Mouse (Mus musculus): Measurements from ENCODE around the gene Ahcy. TPM values are rescaled to one million over a fixed set of nuclear protein-coding genes. Genes with fewer than 3 reads are reported as not detected.
A peak's percentile ranks its signal among the peaks of the same experiment; 100 is the strongest.
"Not testable (repeated sequence)": the region's sequence is repeated elsewhere in the genome, so short reads cannot be mapped to it uniquely, and the experiment has no call there.

Ahcy gene
- polyA plus RNA-seq, 1 experiment from 2014 or later: 90.5 TPM

GRCm38 (mm10) chr2:155019673-155020072, 54.6 kb downstream of the Ahcy start:
- DNase-seq (ENCODE audit: low spot score) (peak; percentile 92), ATAC-seq (ENCODE audit: insufficient read depth, low FRiP score, low TSS enrichment) (peak; percentile 81)
- H3K4me3 ChIP-seq (ENCODE audit: low read depth, low read length): peak overlapping the region; percentile 37
- H3K27ac ChIP-seq (ENCODE audit: low read depth, low read length): peak overlapping the region; percentile 58
- peak overlapping the region; percentile 60 for H3K9ac ChIP-seq (ENCODE audit: low read length)
- no peaks in the 10 kb centered on the region for H3K4me1 ChIP-seq (ENCODE audit: control insufficient read depth, insufficient read depth, low read length)
- no peaks in the 10 kb centered on the region for H3K36me3 ChIP-seq (ENCODE audit: control insufficient read depth, insufficient read depth, low read length)
- under 1% methylated on average over 22 of the region's 22 CpGs for WGBS
- H3K9me3 ChIP-seq (ENCODE audit: control insufficient read depth, low read length): no peaks in the 10 kb centered on the region
- peak overlapping the region; percentile 79 for H3K4me2 ChIP-seq (ENCODE audit: low read depth)
- H3K27me3 ChIP-seq (ENCODE audit: control insufficient read depth, insufficient read depth, low read length): no peaks in the 10 kb centered on the region

- peak; percentile 92 for ATAC-seq (ENCODE audit: insufficient read depth, low FRiP score, low TSS enrichment)
- under 1% methylated on average over 38 of the region's 38 CpGs for WGBS
Measured at GRCm38 (mm10) chr2:155018762-155019641, 55.3 kb downstream of the Ahcy start.

GRCm38 (mm10) chr2:155018251-155018755, 56.0 kb downstream of the Ahcy start, which contains the start of gene Gm14226:
TSS of gene Gm14226 (plus strand) at chr2:155018266.
- not testable (repeated sequence) for H3K9me3 ChIP-seq (ENCODE audit: control insufficient read depth, low read length); DNase-seq (ENCODE audit: low spot score); H3K27me3 ChIP-seq (ENCODE audit: control insufficient read depth, insufficient read depth, low read length); H3K36me3 ChIP-seq (ENCODE audit: control insufficient read depth, insufficient read depth, low read length); ATAC-seq (ENCODE audit: insufficient read depth, low FRiP score, low TSS enrichment); H3K4me1 ChIP-seq (ENCODE audit: control insufficient read depth, insufficient read depth, low read length)
- WGBS: 2% methylated on average over 23 of the region's 26 CpGs
- Histone ChIP-seq H3K4me3 (ENCODE audit: low read depth, low read length) (peak within 1 kb of the TSS; percentile 37), H3K4me2 (ENCODE audit: low read depth) (peak within 1 kb of the TSS; percentile 79), H3K9ac (ENCODE audit: low read length) (peak within 1 kb of the TSS; percentile 60), H3K27ac (ENCODE audit: low read depth, low read length) (peak within 1 kb of the TSS; percentile 58)

More at GRCm38 (mm10) chr2:155018762-155019641, 55.3 kb downstream of the Ahcy start:
- H3K4me1 ChIP-seq (ENCODE audit: control insufficient read depth, insufficient read depth, low read length): no peaks in the 10 kb centered on the region
- H3K36me3 ChIP-seq (ENCODE audit: control insufficient read depth, insufficient read depth, low read length): no peaks in the 10 kb centered on the region
- peak overlapping the region; percentile 79 for H3K4me2 ChIP-seq (ENCODE audit: low read depth)
- DNase-seq (ENCODE audit: low spot score): peak; percentile 81
- no peaks in the 10 kb centered on the region for H3K9me3 ChIP-seq (ENCODE audit: control insufficient read depth, low read length)
- peak overlapping the region; percentile 58 for H3K27ac ChIP-seq (ENCODE audit: low read depth, low read length)
- H3K4me3 ChIP-seq (ENCODE audit: low read depth, low read length): peak overlapping the region; percentile 37
- no peaks in the 10 kb centered on the region for H3K27me3 ChIP-seq (ENCODE audit: control insufficient read depth, insufficient read depth, low read length)
- H3K9ac ChIP-seq (ENCODE audit: low read length): peak overlapping the region; percentile 60

- not testable (repeated sequence) for H3K36me3 ChIP-seq (ENCODE audit: control insufficient read depth, insufficient read depth, low read length); H3K9me3 ChIP-seq (ENCODE audit: control insufficient read depth, low read length); H3K27me3 ChIP-seq (ENCODE audit: control insufficient read depth, insufficient read depth, low read length); H3K4me1 ChIP-seq (ENCODE audit: control insufficient read depth, insufficient read depth, low read length); H3K27ac ChIP-seq (ENCODE audit: low read depth, low read length); H3K4me3 ChIP-seq (ENCODE audit: low read depth, low read length); H3K4me2 ChIP-seq (ENCODE audit: low read depth); H3K9ac ChIP-seq (ENCODE audit: low read length); DNase-seq (ENCODE audit: low spot score); ATAC-seq (ENCODE audit: insufficient read depth, low FRiP score, low TSS enrichment)
- 27% methylated on average over 6 of the region's 9 CpGs for WGBS
Measured at GRCm38 (mm10) chr2:155016751-155017150, 57.5 kb downstream of the Ahcy start.

GRCm38 (mm10) chr2:155012991-155013390, 61.3 kb downstream of the Ahcy start:
- ATAC-seq (ENCODE audit: insufficient read depth, low FRiP score, low TSS enrichment): no peak
- H3K9ac ChIP-seq (ENCODE audit: low read length): no peak overlapping the region
- H3K4me2 ChIP-seq (ENCODE audit: low read depth): no peak overlapping the region
- no peaks in the 10 kb centered on the region for H3K4me1 ChIP-seq (ENCODE audit: control insufficient read depth, insufficient read depth, low read length)
- H3K27ac ChIP-seq (ENCODE audit: low read depth, low read length): no peak overlapping the region
- H3K4me3 ChIP-seq (ENCODE audit: low read depth, low read length): no peak overlapping the region
- H3K27me3 ChIP-seq (ENCODE audit: control insufficient read depth, insufficient read depth, low read length): no peaks in the 10 kb centered on the region
- no peaks in the 10 kb centered on the region for H3K36me3 ChIP-seq (ENCODE audit: control insufficient read depth, insufficient read depth, low read length)
- H3K9me3 ChIP-seq (ENCODE audit: control insufficient read depth, low read length): no peaks in the 10 kb centered on the region
- 74% methylated on average over 6 of the region's 6 CpGs for WGBS
- DNase-seq (ENCODE audit: low spot score): no peak

- ATAC-seq (ENCODE audit: insufficient read depth, low FRiP score, low TSS enrichment) (no peak), DNase-seq (ENCODE audit: low spot score) (no peak)
- Histone ChIP-seq H3K4me1 (ENCODE audit: control insufficient read depth, insufficient read depth, low read length) (no peaks in the 10 kb centered on the region), H3K4me2 (ENCODE audit: low read depth) (no peak overlapping the region), H3K9me3 (ENCODE audit: control insufficient read depth, low read length) (no peaks in the 10 kb centered on the region), H3K4me3 (ENCODE audit: low read depth, low read length) (no peak overlapping the region), H3K27me3 (ENCODE audit: control insufficient read depth, insufficient read depth, low read length) (no peaks in the 10 kb centered on the region), H3K36me3 (ENCODE audit: control insufficient read depth, insufficient read depth, low read length) (no peaks in the 10 kb centered on the region), H3K27ac (ENCODE audit: low read depth, low read length) (no peak overlapping the region), H3K9ac (ENCODE audit: low read length) (no peak overlapping the region)
- WGBS: 55% methylated on average over 3 of the region's 3 CpGs
Measured at GRCm38 (mm10) chr2:155011086-155011656, 63.1 kb downstream of the Ahcy start.

Other genes starting within 250 kb of the Ahcy start
- 122 and 131 TPM in 2 replicates for gene Eif2s2, start 181.6 kb downstream of the Ahcy start, polyA plus RNA-seq (2014; fragmentation: Nextera tagmentation; extraction: Ambion mirVana)
- 1.1 and 1.5 TPM in 2 replicates for gene Gm14226, start 56.2 kb downstream of the Ahcy start, polyA plus RNA-seq (2014; fragmentation: Nextera tagmentation; extraction: Ambion mirVana)
- gene Itch, start 59.0 kb upstream of the Ahcy start, polyA plus RNA-seq (2014; fragmentation: Nextera tagmentation; extraction: Ambion mirVana): 54.7 and 56.7 TPM in 2 replicates
- 515 and 522 TPM in 2 replicates for gene Dynlrb1, start 162.0 kb upstream of the Ahcy start, polyA plus RNA-seq (2014; fragmentation: Nextera tagmentation; extraction: Ambion mirVana)
- 186 and 191 TPM in 2 replicates for gene Map1lc3a, start 201.8 kb upstream of the Ahcy start, polyA plus RNA-seq (2014; fragmentation: Nextera tagmentation; extraction: Ambion mirVana)